Mouse (Mus musculus) myocyte (in vitro differentiated cells): ENCODE results near the gene Arel1. TPM values are rescaled to one million over a fixed set of nuclear protein-coding genes. Genes with fewer than 3 reads are reported as not detected.

Experiments used
- H3K27me3 ChIP-seq: one replicate; pipeline ENCODE4 v1.6.1; 2011; ENCODE audit not compliant: control insufficient read depth, insufficient read depth, insufficient read length
- H3K36me3 ChIP-seq: one replicate; pipeline ENCODE4 v1.6.1; 2011; ENCODE audit not compliant: control insufficient read depth, insufficient read depth
- H3K4me2 ChIP-seq: one replicate; pipeline ENCODE4 v1.6.1; 2011; ENCODE audit warnings: low read depth, control low read depth
- H3K4me3 ChIP-seq: one replicate; pipeline ENCODE4 v1.5.1; 2011; ENCODE audit warnings: mild to moderate bottlenecking, control low read depth, moderate library complexity
- H3K79me2 ChIP-seq: one replicate; pipeline ENCODE4 v1.6.1; 2011; ENCODE audit not compliant: control insufficient read depth, insufficient read depth
- H3ac ChIP-seq: one replicate; pipeline ENCODE4 v1.6.1; 2011; ENCODE audit not compliant: control insufficient read depth, insufficient read length
- CEBPB ChIP-seq: IDR thresholded peaks from 2 replicates; pipeline ENCODE4 v1.6.1; 2011; ENCODE audit warnings: mild to moderate bottlenecking, moderate library complexity; ENCODE audit not compliant: poor library complexity, insufficient read depth, severe bottlenecking
- E2F4 ChIP-seq: IDR thresholded peaks from one replicate; pipeline ENCODE4 v1.6.1; 2011; ENCODE audit warnings: mild to moderate bottlenecking, control low read depth, moderate library complexity; ENCODE audit not compliant: insufficient read depth
- MAX ChIP-seq: IDR thresholded peaks from one replicate; pipeline ENCODE4 v1.6.1; 2011; ENCODE audit warnings: low read depth, mild to moderate bottlenecking, control low read depth
- MYOD1 ChIP-seq, 3 experiments: IDR thresholded peaks; one replicate each; pipeline ENCODE4 v1.6.1; 2011; ENCODE audit warnings: control low read depth in 2 of 3, low read depth in 2 of 3, mild to moderate bottlenecking in 2 of 3, moderate library complexity in 1 of 3; ENCODE audit not compliant: insufficient read length in 2 of 3, control insufficient read depth in 1 of 3
- MYOG ChIP-seq, 3 experiments: IDR thresholded peaks; one replicate each; pipeline ENCODE4 v1.6.1; 2011; ENCODE audit warnings: control low read depth in 2 of 3, low read depth in 2 of 3, mild to moderate bottlenecking in 2 of 3; ENCODE audit not compliant: insufficient read length in 2 of 3, control insufficient read depth in 1 of 3, insufficient read depth in 1 of 3
- POLR2A ChIP-seq: IDR thresholded peaks from one replicate; pipeline ENCODE4 v1.6.1; 2011; ENCODE audit warnings: low read depth, mild to moderate bottlenecking, control low read depth, moderate library complexity; ENCODE audit not compliant: insufficient read length
- POLR2AphosphoS2 ChIP-seq: IDR thresholded peaks from one replicate; pipeline ENCODE4 v1.6.1; 2011; ENCODE audit warnings: low read depth, control low read depth; ENCODE audit not compliant: insufficient read length
- REST ChIP-seq: IDR thresholded peaks from one replicate; pipeline ENCODE4 v1.6.1; 2011; ENCODE audit warnings: mild to moderate bottlenecking, control low read depth, moderate library complexity; ENCODE audit not compliant: insufficient read depth, insufficient read length
- SRF ChIP-seq: IDR thresholded peaks from one replicate; pipeline ENCODE4 v1.6.1; 2011; ENCODE audit warnings: low read depth; ENCODE audit not compliant: control insufficient read depth, insufficient read length
- TCF12 ChIP-seq: IDR thresholded peaks from one replicate; pipeline ENCODE4 v1.6.1; 2011; ENCODE audit warnings: mild to moderate bottlenecking, control low read depth; ENCODE audit not compliant: poor library complexity, insufficient read depth, severe bottlenecking
- TCF3 ChIP-seq: IDR thresholded peaks from one replicate; pipeline ENCODE4 v1.6.1; 2011; ENCODE audit warnings: low read depth, control low read depth; ENCODE audit not compliant: insufficient read length
- USF1 ChIP-seq: IDR thresholded peaks from one replicate; pipeline ENCODE4 v1.6.1; 2011; ENCODE audit warnings: low read depth, mild to moderate bottlenecking, control low read depth, moderate library complexity
- polyA plus RNA-seq: library from polyadenylated mRNA; unstranded; fragments of >200 nt; fragmentation: generic; extraction: Trizol; gene quantifications from one replicate; pipeline ENCODE4 v1.2.1, GENCODE M21; 2012; ENCODE audit warnings: missing spikeins

Arel1 gene
- polyA plus RNA-seq, 1 experiment, result 17.4 TPM

DNA sequence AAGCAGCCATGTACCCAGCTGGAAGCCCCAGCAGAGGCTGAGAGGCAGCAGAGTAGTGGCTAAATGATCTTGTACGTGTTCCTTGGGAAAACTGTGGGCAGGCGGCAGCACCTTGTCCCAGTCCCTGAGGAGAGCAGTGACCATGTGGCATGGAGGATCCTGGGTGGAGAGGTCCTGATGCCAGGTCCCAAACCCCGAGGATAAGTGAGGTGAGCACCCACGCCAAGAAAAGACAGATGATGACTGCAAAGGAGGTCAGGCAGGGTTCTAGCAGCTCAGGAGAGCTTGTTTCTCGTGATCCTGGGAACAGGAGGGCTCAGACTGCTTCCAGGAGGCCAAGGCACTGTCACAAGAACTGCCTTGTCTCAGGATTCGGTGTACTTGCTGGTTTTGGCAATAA, 51.9 kb downstream of the Arel1 start:
- TF ChIP-seq TCF3, result no peak
- no peak for TF ChIP-seq USF1
- no peak for TF ChIP-seq REST
- no peak for TF ChIP-seq MYOG (IDR thresholded peaks at IDR 0.05; ENCODE audit: control insufficient read depth in 1 of 3, insufficient read depth in 1 of 3, insufficient read length in 2 of 3, low read depth in 2 of 3)
- TF ChIP-seq MYOD1 (IDR thresholded peaks at IDR 0.05; ENCODE audit: control insufficient read depth in 1 of 3, insufficient read length in 2 of 3, low read depth in 2 of 3), result no peak
- TF ChIP-seq MAX, result no peak
- TF ChIP-seq CEBPB, result no peak
- no peak for TF ChIP-seq SRF
- no peak for TF ChIP-seq POLR2A
- no peak for TF ChIP-seq TCF12
- TF ChIP-seq E2F4, result no peak
- no peak for TF ChIP-seq POLR2AphosphoS2
- H3ac ChIP-seq, result no peak overlapping the region
- peaks cover 40% of the 10 kb centered on the region for H3K36me3 ChIP-seq
- H3K27me3 ChIP-seq, result no peaks in the 10 kb centered on the region
- H3K4me3 ChIP-seq, result no peak overlapping the region
- no peak overlapping the region for H3K4me2 ChIP-seq
- no peaks in the 10 kb centered on the region for H3K79me2 ChIP-seq

DNA sequence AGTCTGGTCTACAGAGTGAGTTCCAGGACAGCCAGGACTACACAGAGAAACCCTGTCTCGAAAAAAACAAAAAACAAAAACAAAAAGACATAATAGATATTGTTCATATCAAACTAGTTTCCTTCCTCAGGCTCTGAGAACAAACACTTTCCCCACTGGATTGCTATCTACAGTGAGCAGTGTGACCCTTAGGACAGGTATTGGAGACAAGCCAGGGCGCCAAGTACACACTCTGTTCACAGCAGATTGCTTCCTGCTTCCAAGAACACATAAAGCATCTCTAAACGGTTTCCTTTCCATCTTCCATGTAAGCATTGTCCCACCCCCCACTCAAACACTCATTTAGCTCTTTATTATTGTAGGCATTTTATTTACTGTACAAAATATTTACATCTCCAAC, 52.9 kb downstream of the Arel1 start:
- H3ac ChIP-seq, result no peak overlapping the region
- peaks cover 40% of the 10 kb centered on the region for H3K36me3 ChIP-seq
- no peaks in the 10 kb centered on the region for H3K27me3 ChIP-seq
- no peaks in the 10 kb centered on the region for H3K79me2 ChIP-seq
- no peak overlapping the region for H3K4me3 ChIP-seq
- no peak overlapping the region for H3K4me2 ChIP-seq
- TF ChIP-seq TCF12 (no peak), E2F4 (no peak), MYOD1 (IDR thresholded peaks at IDR 0.05; ENCODE audit: control insufficient read depth in 1 of 3, insufficient read length in 2 of 3, low read depth in 2 of 3) (no peak), MAX (no peak), REST (no peak), POLR2AphosphoS2 (no peak), TCF3 (no peak), SRF (no peak), POLR2A (no peak), CEBPB (no peak), MYOG (IDR thresholded peaks at IDR 0.05; ENCODE audit: control insufficient read depth in 1 of 3, insufficient read depth in 1 of 3, insufficient read length in 2 of 3, low read depth in 2 of 3) (no peak), USF1 (no peak)

DNA sequence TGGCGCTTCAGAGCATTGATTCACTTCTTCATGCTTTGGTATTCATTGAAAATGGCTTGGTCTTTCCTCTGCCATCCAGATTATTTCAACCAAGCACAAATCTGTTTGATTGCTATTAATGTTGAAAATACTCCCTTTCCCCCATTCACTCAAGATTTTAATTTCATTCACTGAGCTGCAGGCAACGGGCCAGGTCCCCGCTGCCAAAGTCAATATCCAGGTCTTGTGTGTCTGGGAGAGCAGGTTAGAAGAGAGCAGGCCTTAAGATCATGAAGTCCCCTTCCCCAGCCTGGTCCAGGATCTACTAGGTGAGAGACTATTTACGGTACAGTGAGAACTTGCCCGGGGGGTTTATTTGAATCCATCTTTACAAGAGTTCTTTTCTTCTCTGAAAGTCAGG, 55.7 kb downstream of the Arel1 start:
- Histone ChIP-seq H3K27me3 (no peaks in the 10 kb centered on the region), H3K79me2 (no peaks in the 10 kb centered on the region), H3K4me3 (no peak overlapping the region), H3K4me2 (no peak overlapping the region), H3ac (no peak overlapping the region), H3K36me3 (peaks cover 17% of the 10 kb centered on the region)
- TF ChIP-seq E2F4, result no peak
- TF ChIP-seq POLR2AphosphoS2, result no peak
- TF ChIP-seq MYOD1 (IDR thresholded peaks at IDR 0.05; ENCODE audit: control insufficient read depth in 1 of 3, insufficient read length in 2 of 3, low read depth in 2 of 3), result no peak

DNA sequence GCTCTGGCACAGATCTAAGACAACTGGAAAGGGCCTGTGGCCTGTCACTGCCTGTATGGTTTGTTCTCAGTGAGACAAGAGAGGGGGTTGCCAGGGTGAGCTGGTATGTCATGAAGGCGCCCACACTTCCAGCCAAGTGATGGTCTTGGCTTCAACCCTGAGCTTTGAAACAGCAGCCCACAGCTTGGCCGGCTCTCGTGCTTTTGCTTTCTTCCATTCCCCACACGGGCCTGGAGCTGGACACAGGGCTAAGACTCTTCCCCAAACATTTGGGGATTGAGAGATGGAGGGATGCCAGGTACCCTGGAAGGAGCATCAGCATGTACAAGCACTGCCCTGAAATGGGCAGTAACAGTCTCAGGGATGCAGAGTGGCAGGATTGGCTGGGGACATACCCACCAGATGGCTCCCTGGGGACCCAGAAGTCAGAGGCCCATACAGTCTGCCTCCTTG, 58.0 kb downstream of the Arel1 start:
- Histone ChIP-seq H3K79me2 (no peaks in the 10 kb centered on the region), H3K27me3 (no peaks in the 10 kb centered on the region), H3K36me3 (no peaks in the 10 kb centered on the region), H3K4me3 (no peak overlapping the region), H3K4me2 (no peak overlapping the region), H3ac (no peak overlapping the region)
- TF ChIP-seq SRF, result no peak
- no peak for TF ChIP-seq MYOG (IDR thresholded peaks at IDR 0.05; ENCODE audit: control insufficient read depth in 1 of 3, insufficient read depth in 1 of 3, insufficient read length in 2 of 3, low read depth in 2 of 3)
- no peak for TF ChIP-seq TCF12
- no peak for TF ChIP-seq MAX
- TF ChIP-seq POLR2A, result no peak
- TF ChIP-seq MYOD1 (IDR thresholded peaks at IDR 0.05; ENCODE audit: control insufficient read depth in 1 of 3, insufficient read length in 2 of 3, low read depth in 2 of 3), result no peak
- TF ChIP-seq TCF3, result no peak
- no peak for TF ChIP-seq E2F4
- no peak for TF ChIP-seq USF1
- TF ChIP-seq POLR2AphosphoS2, result no peak
- no peak for TF ChIP-seq REST
- no peak for TF ChIP-seq CEBPB

DNA sequence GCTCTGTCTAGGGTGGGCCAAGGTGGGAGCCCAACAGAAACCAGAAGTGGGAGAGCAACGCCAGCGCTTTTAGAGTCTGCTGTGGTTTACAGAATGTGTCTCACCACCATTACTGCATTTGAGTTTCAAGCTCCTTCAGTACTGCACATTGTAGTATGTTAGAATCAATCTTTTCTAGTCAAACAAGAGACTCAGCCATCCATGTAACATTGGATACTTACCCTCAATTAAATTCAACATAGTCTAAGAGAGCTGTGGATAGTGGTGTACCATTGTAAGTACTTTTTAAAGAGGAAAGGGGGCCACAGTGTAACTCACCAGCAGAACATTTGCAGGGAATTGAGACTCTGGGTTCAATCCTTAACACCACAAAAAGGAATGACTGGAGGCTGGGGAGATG, 59.1 kb downstream of the Arel1 start:
- Histone ChIP-seq H3K36me3 (no peaks in the 10 kb centered on the region), H3K27me3 (no peaks in the 10 kb centered on the region), H3K79me2 (no peaks in the 10 kb centered on the region), H3K4me3 (no peak overlapping the region), H3ac (no peak overlapping the region), H3K4me2 (no peak overlapping the region)
- TF ChIP-seq E2F4 (no peak), MYOD1 (IDR thresholded peaks at IDR 0.05; ENCODE audit: control insufficient read depth in 1 of 3, insufficient read length in 2 of 3, low read depth in 2 of 3) (no peak)
